Mouse (Mus musculus) kidney, adult 2 months (tissue): ENCODE measurements at regions not wholly inside any gene's neighbourhood (a gene's known extent, or its start where the extent isn't known, plus 50 kb on each side); places are given as distances from the start of the nearest gene placed in this dataset.

Experiments
- CTCF ChIP-seq: fragments of 200-500 bp; conservative IDR thresholded peaks from 2 replicates; pipeline ENCODE4 v1.5.1; 2011; ENCODE audit warnings: low read depth, mild to moderate bottlenecking, control low read depth, low read length, moderate library complexity, mixed read lengths; ENCODE audit not compliant: insufficient read depth, insufficient read length
- POLR2A ChIP-seq: fragments of 200-500 bp; IDR thresholded peaks from one replicate; pipeline ENCODE4 v1.6.1; 2011; ENCODE audit warnings: low read depth, low read length, control low read depth

DNA sequence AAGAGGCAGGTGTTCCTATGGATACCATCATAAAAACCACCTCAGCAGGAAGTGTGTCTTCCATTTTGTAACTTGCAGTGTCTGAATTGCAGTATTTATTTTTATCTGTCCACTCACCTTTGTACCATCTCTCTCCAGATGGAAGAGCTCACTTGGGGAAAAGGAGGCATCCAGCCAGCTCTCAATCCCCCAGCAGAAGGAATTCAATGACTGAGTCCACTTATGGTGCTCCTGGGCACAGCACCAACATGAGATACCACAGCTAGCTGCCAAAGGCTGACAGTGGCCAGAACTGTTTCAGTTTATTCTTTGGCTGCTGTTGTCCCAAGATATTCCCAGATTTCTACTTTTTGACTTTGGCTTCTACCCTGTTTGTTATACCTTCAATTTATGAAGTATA lies 136.6 kb upstream of the Rps6ka3 start:
- TF ChIP-seq POLR2A (no peak), CTCF (no peak)
